Mouse (Mus musculus): ENCODE data around the gene Id1.

Gene Id1

GRCm38 (mm10) chr2:152723651-152724331 is 12.3 kb upstream of the Id1 start:
- peak; percentile 65 for DNase-seq (ENCODE audit: extremely low spot score)

DNA sequence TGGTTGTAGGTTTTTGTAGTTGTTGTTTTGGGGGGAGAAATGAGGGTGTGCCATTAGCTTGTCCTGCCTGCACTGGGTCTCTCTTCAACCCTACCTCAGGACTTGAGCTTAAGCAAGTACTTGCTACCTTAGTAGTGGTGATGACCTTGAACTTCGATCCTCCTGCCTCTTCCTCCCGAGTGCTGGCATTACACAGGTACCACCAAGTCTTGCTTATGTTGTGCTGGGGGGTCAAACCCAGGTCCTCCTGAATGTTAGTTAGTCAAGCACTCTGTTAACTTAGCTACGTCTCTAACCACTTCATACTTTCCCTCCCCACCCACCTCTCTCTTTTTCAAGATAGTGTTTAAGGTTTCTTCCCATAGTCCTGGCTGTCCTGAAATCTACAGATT is 11.7 kb upstream of the Id1 start:
- DNase-seq (ENCODE audit: extremely low spot score): no peak

DNA sequence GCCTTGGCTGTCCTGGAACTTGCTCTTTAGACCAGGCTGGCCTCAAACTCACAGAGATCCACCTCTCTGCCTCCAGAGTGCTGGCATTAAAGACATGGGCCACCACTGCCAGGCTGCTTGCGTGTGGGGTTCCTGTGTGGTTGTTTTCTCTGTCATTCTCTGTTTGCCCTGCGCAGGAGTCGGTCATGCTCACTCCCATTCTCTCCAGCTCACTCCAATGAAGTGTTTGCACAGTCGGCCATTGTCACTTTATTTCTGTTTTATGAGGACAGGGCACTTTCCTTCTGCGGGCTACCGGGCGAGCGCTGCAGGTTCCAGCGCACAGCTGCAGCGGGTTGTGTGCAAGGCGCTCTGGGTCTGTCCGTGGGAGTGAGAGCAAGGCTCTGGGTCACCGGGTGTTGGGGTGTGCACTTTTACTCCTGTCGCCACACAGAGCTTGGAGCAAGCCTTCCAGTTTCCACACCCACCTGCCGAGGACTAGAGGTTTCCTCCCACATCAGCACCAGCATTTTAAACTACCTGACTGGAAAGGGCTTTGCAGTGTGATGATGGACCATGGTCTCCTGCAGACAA is 10.8 kb upstream of the Id1 start:
- no peak for DNase-seq (ENCODE audit: extremely low spot score)

- DNase-seq (ENCODE audit: extremely low spot score): no peak
Observed at GRCm38 (mm10) chr2:152726213-152726612, 9.8 kb upstream of the Id1 start.

GRCm38 (mm10) chr2:152726751-152727335 is 9.2 kb upstream of the Id1 start:
- DNase-seq (ENCODE audit: extremely low spot score): no peak

DNA sequence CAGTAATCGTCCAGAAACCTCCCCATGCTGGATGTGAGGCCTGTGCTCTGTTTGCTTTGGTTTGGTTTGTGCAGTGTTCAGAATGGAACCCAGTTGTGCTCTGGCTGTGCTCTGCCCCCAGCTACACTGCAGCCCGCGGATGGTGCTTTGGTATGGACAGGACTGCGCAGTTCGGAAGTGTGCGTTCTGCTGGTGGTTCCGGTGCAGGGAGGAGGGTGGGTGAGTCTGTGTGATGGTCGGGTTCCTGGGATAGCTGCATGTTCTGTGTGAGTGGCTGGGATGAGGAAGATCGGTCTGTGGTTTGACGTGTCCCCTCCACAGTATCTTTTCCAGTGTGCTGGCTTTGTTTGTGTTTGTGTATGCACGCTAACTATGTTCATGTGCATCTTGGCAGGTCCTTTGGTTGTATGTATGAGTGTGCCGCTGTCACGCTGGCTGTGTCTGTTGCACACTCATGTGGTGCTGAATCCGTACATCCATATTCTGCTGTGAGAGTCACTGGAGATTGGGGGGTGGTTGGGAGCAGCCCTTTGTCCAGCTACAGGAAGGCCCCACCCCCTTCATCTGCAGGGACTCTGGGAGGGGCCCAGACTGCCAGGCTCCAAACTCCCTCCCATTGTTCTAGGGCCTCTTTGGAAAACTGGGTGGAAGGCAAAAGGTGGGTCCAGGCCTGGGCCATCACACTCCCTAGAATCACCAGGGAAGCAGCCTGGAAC is 8.1 kb upstream of the Id1 start:
- DNase-seq (ENCODE audit: extremely low spot score): no peak

DNA sequence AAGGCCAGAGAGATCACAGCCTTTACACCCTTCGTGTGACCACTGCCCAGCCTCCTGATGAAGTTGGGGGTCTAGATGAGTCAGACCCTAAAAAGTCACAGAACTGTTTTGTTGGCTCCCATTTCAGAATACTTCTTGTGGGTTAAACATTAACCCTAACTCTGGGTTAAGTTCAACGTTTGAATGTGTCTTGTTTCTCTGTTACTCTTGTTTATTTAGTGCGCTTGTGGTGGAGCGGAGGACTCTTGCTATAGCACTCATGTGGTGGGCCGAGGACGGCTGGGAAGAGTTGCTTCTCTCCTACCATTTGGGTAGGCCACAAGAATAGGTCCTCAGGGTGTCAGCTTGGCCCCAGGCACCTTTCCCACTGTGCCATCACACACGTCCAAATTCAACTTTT is 7.5 kb upstream of the Id1 start:
- DNase-seq (ENCODE audit: extremely low spot score): no peak

GRCm38 (mm10) chr2:152729013-152729635 is 6.9 kb upstream of the Id1 start:
- peak; percentile 79 for DNase-seq (ENCODE audit: extremely low spot score)

GRCm38 (mm10) chr2:152729636-152730020 is 6.4 kb upstream of the Id1 start:
- no peak for DNase-seq (ENCODE audit: extremely low spot score)

- DNase-seq (ENCODE audit: extremely low spot score): no peak
Observed at GRCm38 (mm10) chr2:152733201-152733600, 2.9 kb upstream of the Id1 start.

DNA sequence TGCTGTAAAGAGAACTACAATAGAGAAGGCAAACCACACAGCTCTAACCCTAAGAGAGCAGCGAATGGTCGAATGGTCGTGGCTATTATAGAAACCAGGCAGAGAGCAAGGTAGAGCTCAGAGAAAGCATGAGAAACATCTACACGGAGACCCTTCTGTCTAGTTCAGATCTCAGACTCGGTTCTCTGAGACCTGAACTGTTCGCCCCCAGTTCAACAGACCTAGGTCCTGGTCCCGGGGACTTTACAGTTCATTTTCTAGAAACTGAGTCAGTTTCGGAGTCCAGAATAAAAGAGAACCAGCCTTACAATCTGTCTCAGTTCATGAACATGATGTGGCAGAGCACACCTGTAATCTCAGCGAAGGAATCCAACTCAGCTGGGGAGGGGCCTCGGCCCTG is 1.6 kb upstream of the Id1 start:
- DNase-seq (ENCODE audit: extremely low spot score): no peak

GRCm38 (mm10) chr2:152734984-152735383 is 1.1 kb upstream of the Id1 start:
- peak; percentile 98 for DNase-seq (ENCODE audit: extremely low spot score)

- peak; percentile 64 for DNase-seq (ENCODE audit: extremely low spot score)
Observed at GRCm38 (mm10) chr2:152736748-152737147, 697 bp downstream of the Id1 start.

GRCm38 (mm10) chr2:152737306-152738221 is 1.5 kb downstream of the Id1 start:
- peak; percentile 59 for DNase-seq (ENCODE audit: extremely low spot score)

GRCm38 (mm10) chr2:152738341-152738740 is 2.3 kb downstream of the Id1 start:
- DNase-seq (ENCODE audit: extremely low spot score): no peak

DNA sequence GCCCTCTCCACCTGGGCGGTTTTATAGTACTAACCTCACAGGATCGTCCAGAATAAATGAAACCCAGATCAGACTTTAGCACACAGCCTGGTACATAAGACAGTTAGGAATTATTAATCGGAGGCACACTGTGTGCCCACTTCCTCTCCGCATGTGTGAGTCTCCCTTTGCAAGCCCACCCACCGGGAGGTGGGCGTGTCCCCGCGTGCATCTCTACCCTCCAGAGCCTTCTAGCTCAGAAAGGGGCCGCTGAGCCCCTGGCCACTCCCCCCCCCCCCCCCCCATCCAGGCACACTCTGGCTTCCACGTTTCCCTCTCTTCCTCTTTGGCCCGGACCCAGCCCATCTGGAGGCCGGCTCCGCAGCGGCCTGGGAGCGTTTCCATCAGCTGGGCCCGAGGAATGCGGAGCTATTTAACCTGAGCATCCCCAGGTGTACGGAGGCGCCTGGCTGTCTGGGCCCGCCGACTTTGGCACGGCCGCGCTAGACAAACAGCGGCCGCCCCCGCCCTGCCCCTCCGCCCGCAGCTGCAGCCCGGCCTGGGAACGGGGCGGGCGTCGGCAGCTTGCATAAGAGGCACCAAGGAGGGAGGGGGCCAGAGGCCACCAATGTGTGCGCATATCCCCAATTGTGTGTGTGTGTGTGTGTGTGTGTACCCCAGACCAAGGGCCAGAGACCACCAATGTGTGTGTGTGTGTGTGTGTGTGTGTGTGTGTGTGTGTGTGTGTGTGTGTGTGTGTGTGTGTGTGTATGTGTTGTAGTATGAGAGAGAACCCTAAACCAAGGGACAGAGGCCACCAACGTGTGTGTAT is 3.2 kb downstream of the Id1 start:
- peak; percentile 89 for DNase-seq (ENCODE audit: extremely low spot score)

DNA sequence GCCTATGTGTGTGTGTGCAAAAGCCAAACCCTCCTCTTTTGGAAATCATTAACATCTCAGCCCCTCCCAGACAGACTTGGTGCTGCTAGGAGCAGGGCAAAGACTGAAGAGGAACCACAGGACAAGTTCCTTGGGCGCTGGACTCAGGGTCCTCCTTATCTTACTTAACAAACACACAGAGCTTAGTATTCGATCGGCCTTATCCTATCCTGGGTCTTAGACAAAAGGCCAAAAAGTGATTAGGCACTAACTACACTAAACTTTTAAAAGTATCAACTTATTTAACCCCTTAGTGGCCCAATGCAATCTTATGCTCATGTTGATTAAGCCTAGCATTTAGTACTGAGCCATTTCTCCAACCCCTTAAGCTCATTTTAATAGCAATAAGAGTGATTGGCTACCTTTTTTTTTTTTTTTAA is 3.8 kb downstream of the Id1 start:
- peak; percentile 61 for DNase-seq (ENCODE audit: extremely low spot score)

DNA sequence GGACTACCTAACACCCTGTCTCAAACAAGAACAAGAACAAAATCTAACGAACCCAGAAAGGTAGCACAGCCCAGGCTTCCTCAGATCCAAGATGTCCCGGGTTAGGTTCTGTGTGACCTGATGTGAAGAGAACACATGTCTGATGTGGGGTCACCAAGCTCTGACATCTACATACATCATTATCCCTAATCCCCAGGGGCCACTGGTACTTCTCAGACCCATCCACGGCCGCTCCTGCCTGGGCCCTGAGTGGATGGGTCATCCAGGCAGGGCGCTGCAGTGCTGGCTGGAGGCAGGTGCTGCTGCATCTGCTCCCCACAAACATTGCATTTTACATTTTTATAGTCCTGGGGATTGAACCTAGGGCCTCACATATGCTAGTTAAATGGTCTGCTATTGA is 4.4 kb downstream of the Id1 start:
- DNase-seq (ENCODE audit: extremely low spot score): no peak

- DNase-seq (ENCODE audit: extremely low spot score): no peak
Observed at GRCm38 (mm10) chr2:152741153-152742041, 5.3 kb downstream of the Id1 start.
